ENCODE assay signal across 13 mouse cellular contexts in genomic region chr11:87688478-87689203, GRCm38 (mm10). TPM values are rescaled to one million over a fixed set of nuclear protein-coding genes. Genes with fewer than 3 reads are reported as not detected.
DNase-seq lines count a peak whose midpoint lies in the region; ATAC-seq and TF ChIP-seq lines count a peak whose summit lies in the region.
"Had no signal": no experiment of that assay in that cellular context is flagged by ENCODE, and none has a peak within 500 bp of the region (broad histone marks: within the 10 kb centered on the region; RNA-seq: fewer than 3 reads in every experiment).

No protein-coding gene starts in this region.

- TF ChIP-seq POLR2A in CH12.LX (IDR thresholded peaks at IDR 0.05; ENCODE audit: low read depth, low read length) = 0 out of 2 replicates have a peak, but pooled peaks have one; percentile 26

- 0 out of 2 replicates have a peak overlapping the region, but pooled peaks have one; percentile 0 for H3K27ac ChIP-seq in limb, embryonic 13.5 days
- H3K27ac ChIP-seq in limb, embryonic 10.5 days = no peak overlapping the region
- H3K27ac ChIP-seq in CH12.LX (ENCODE audit: insufficient read depth, low read depth) = peak overlapping the region; percentile 92; the same call in 1 of the 2 replicates
- H3K27ac ChIP-seq in liver, embryonic 12.5 days = peak overlapping the region; percentile 45; the same call in 1 of the 2 replicates
- H3K27ac ChIP-seq: hindbrain, embryonic 10.5 days; liver, embryonic 14.5 days had no signal

- 70% methylated on average over 11 of the region's 11 CpGs for WGBS in limb, embryonic 13.5 days
- 75% methylated on average over 11 of the region's 11 CpGs for WGBS in limb, embryonic 10.5 days
- WGBS in liver, embryonic 12.5 days (ENCODE audit: insufficient replicate concordance) = 75% methylated on average over 11 of the region's 11 CpGs

- H3K79me2 ChIP-seq in CH12.LX (replicated peaks; ENCODE audit: control insufficient read depth, extremely low read depth, insufficient read depth, poor library complexity, severe bottlenecking) = peaks cover 89% of the 10 kb centered on the region

- in situ Hi-C loops in CH12.LX (cut with MboI; ENCODE audit: low pct_ligation_motif_present, low pct_unique_long_range_greater_than_20kb, low sequenced_read_pairs) = no loop called here

- TF ChIP-seq EP300 in CH12.LX (IDR thresholded peaks at IDR 0.05; ENCODE audit: low read length) = no peak

- no peak for TF ChIP-seq CTCF in CH12.LX (conservative IDR thresholded peaks at IDR 0.05 in 1 of 2, IDR thresholded peaks at IDR 0.05 in 1 of 2; ENCODE audit: low read depth in 2 of 2, low read length in 2 of 2)

- H3K9me3 ChIP-seq in limb, embryonic 13.5 days = no peaks in the 10 kb centered on the region
- no peaks in the 10 kb centered on the region for H3K9me3 ChIP-seq in limb, embryonic 10.5 days (replicated peaks)
- no peaks in the 10 kb centered on the region for H3K9me3 ChIP-seq in CH12.LX (replicated peaks; ENCODE audit: low read length)
- H3K9me3 ChIP-seq in liver, embryonic 12.5 days (replicated peaks) = no peaks in the 10 kb centered on the region
- H3K9me3 ChIP-seq: hindbrain, embryonic 10.5 days had no signal

- H3K4me1 ChIP-seq in limb, embryonic 13.5 days = peaks cover 28% of the 10 kb centered on the region
- peaks cover 11% of the 10 kb centered on the region for H3K4me1 ChIP-seq in limb, embryonic 10.5 days
- H3K4me1 ChIP-seq in CH12.LX (ENCODE audit: control insufficient read depth in 1 of 2, insufficient read depth in 2 of 2) = peaks cover 30 to 80% of the 10 kb centered on the region in 2 experiments
- H3K4me1 ChIP-seq in liver, embryonic 12.5 days = peaks cover 77% of the 10 kb centered on the region

- dilution Hi-C loops in CH12.LX (cut with MboI; ENCODE audit: extremely low pct_ligation_motif_present, extremely low pct_unique_long_range_greater_than_20kb, low sequenced_read_pairs) = no loop called here

- TF ChIP-seq RAD21 in CH12.LX (IDR thresholded peaks at IDR 0.05; ENCODE audit: low read depth, low read length) = no peak

- no peak overlapping the region for H3K4me3 ChIP-seq in limb, embryonic 13.5 days
- H3K4me3 ChIP-seq in limb, embryonic 10.5 days = no peak overlapping the region
- no peak overlapping the region for H3K4me3 ChIP-seq in CH12.LX (replicated peaks in 1 of 3; ENCODE audit: low read depth in 2 of 3, low read length in 2 of 3, poor library complexity in 1 of 3)
- no peak overlapping the region for H3K4me3 ChIP-seq in liver, embryonic 12.5 days
- H3K4me3 ChIP-seq: erythroblast, embryonic 14.5 days; hindbrain, embryonic 10.5 days had no signal

- H3K9ac ChIP-seq in limb, embryonic 13.5 days = no peak overlapping the region
- H3K9ac ChIP-seq in CH12.LX (ENCODE audit: insufficient read depth, low read depth) = peak overlapping the region; percentile 47
- H3K9ac ChIP-seq in liver, embryonic 12.5 days = 0 out of 2 replicates have a peak overlapping the region, but pooled peaks have one; percentile 6
- H3K9ac ChIP-seq: liver, embryonic 14.5 days had no signal

- no peaks in the 10 kb centered on the region for H3K36me3 ChIP-seq in limb, embryonic 13.5 days
- H3K36me3 ChIP-seq in limb, embryonic 10.5 days = no peaks in the 10 kb centered on the region
- H3K36me3 ChIP-seq in CH12.LX (replicated peaks in 1 of 2; ENCODE audit: control insufficient read depth in 1 of 2, insufficient read depth in 1 of 2, low read length in 1 of 2) = peaks cover 2 to 45% of the 10 kb centered on the region in 2 experiments
- H3K36me3 ChIP-seq in liver, embryonic 12.5 days = no peaks in the 10 kb centered on the region
- H3K36me3 ChIP-seq: hindbrain, embryonic 10.5 days had no signal

- DNase-seq in heart, adult 11 months = peak; percentile 63
- DNase-seq in heart, postnatal 36 days = no peak
- DNase-seq in limb, embryonic 10.5 days (ENCODE audit: low spot score) = no peak
- no peak for DNase-seq in CH12.LX (ENCODE audit: extremely low read depth)
- DNase-seq in left cerebral cortex, postnatal 10 days (ENCODE audit: extremely low spot score in 1 of 2, low spot score in 2 of 2) = no peak
- DNase-seq in left cerebral cortex, adult 8-10 months (ENCODE audit: low spot score in 2 of 2) = no peak
- DNase-seq: heart, adult 18-20 months; thymus, postnatal 4 days had no signal

- ATAC-seq in limb, embryonic 13.5 days (ENCODE audit: low FRiP score, low read depth) = no peak
- no peak for ATAC-seq in liver, embryonic 12.5 days

- no peak overlapping the region for H3K4me2 ChIP-seq in limb, embryonic 13.5 days (replicated peaks)
- H3K4me2 ChIP-seq in CH12.LX (ENCODE audit: insufficient read depth, low read depth, poor library complexity, severe bottlenecking) = peak overlapping the region; percentile 98
- peak overlapping the region; percentile 26 for H3K4me2 ChIP-seq in liver, embryonic 12.5 days

- intact Hi-C loops in heart, postnatal 36 days (cut with DNase I) = no loop called here
- intact Hi-C loops in left cerebral cortex, postnatal 10 days (cut with DNase I) = no loop called here

- no peaks in the 10 kb centered on the region for H3K27me3 ChIP-seq in limb, embryonic 13.5 days
- H3K27me3 ChIP-seq in limb, embryonic 10.5 days (ENCODE audit: low read depth, poor library complexity, severe bottlenecking) = 0 out of 2 replicates have a peak, but pooled peaks cover 3% of the 10 kb centered on the region
- H3K27me3 ChIP-seq in CH12.LX (replicated peaks) = no peaks in the 10 kb centered on the region
- no peaks in the 10 kb centered on the region for H3K27me3 ChIP-seq in liver, embryonic 12.5 days (replicated peaks)

TF ChIP-seq in CH12.LX, 34 proteins besides CTCF, POLR2A, EP300 and RAD21:
- TF ChIP-seq POLR2AphosphoS2 (IDR thresholded peaks at IDR 0.05; ENCODE audit: low read depth, low read length) = no peak
- TF ChIP-seq SMC3 (IDR thresholded peaks at IDR 0.05; ENCODE audit: low read depth, low read length) = no peak
- TF ChIP-seq JUND (conservative IDR thresholded peaks at IDR 0.05; ENCODE audit: low read depth, low read length) = no peak
- TF ChIP-seq MXI1 (IDR thresholded peaks at IDR 0.05; ENCODE audit: low read depth, low read length) = no peak
- no peak for TF ChIP-seq TCF12 (IDR thresholded peaks at IDR 0.05; ENCODE audit: low read depth, low read length)
- no peak for TF ChIP-seq CHD2 (IDR thresholded peaks at IDR 0.05; ENCODE audit: low read length)
- no peak for TF ChIP-seq NRF1 (IDR thresholded peaks at IDR 0.05; ENCODE audit: low read depth, low read length)
- peak; percentile 75 for TF ChIP-seq USF1 (IDR thresholded peaks at IDR 0.05; ENCODE audit: low read depth, low read length)
- TF ChIP-seq MAX (IDR thresholded peaks at IDR 0.05; ENCODE audit: low read length) = no peak
- TF ChIP-seq MAFK (IDR thresholded peaks at IDR 0.05; ENCODE audit: insufficient replicate concordance, low read length) = no peak
- no peak for TF ChIP-seq NELFE (IDR thresholded peaks at IDR 0.05; ENCODE audit: low read depth, low read length)
- TF ChIP-seq SIN3A (IDR thresholded peaks at IDR 0.05; ENCODE audit: low read length) = no peak
- TF ChIP-seq ZNF384 (IDR thresholded peaks at IDR 0.05; ENCODE audit: low read depth, low read length) = peak; percentile 66
- no peak for TF ChIP-seq MAZ (IDR thresholded peaks at IDR 0.05; ENCODE audit: low read depth, low read length)
- TF ChIP-seq KAT2A (IDR thresholded peaks at IDR 0.05; ENCODE audit: insufficient replicate concordance, low read length) = no peak
- TF ChIP-seq E2F4 (IDR thresholded peaks at IDR 0.05; ENCODE audit: insufficient replicate concordance, low read depth, low read length) = no peak
- no peak for TF ChIP-seq ZC3H11A (IDR thresholded peaks at IDR 0.05; ENCODE audit: low read depth, low read length)
- TF ChIP-seq BHLHE40 (IDR thresholded peaks at IDR 0.05; ENCODE audit: low read depth, low read length) = peak; percentile 67
- no peak for TF ChIP-seq JUN (IDR thresholded peaks at IDR 0.05; ENCODE audit: insufficient read depth, low read depth, low read length)
- peak; percentile 81 for TF ChIP-seq USF2 (conservative IDR thresholded peaks at IDR 0.05; ENCODE audit: low read depth, low read length)
- TF ChIP-seq UBTF (IDR thresholded peaks at IDR 0.05; ENCODE audit: low read depth, low read length) = no peak
- no peak for TF ChIP-seq IRF4 (IDR thresholded peaks at IDR 0.05; ENCODE audit: low read depth, low read length)

RNA-seq across cellular contexts. Expression of gene Rnf43, which starts 26.1 kb away (rescaled TPM):
- under 1 TPM; 0.24 to 0.47 TPM for total RNA-seq in heart, postnatal 36 days (2021)
- polyA plus RNA-seq in limb, embryonic 13.5 days (2015; fragmentation: Nextera tagmentation; extraction: Ambion mirVana) = 3.2 and 4.2 TPM in 2 replicates
- polyA plus RNA-seq in limb, embryonic 10.5 days (2016; fragmentation: Nextera tagmentation; extraction: Ambion mirVana) = 1.9 and 2.2 TPM in 2 replicates
- 23.8 and 27.7 TPM in 2 replicates for total RNA-seq in CH12.LX (2012; rRNA removed)
- total RNA-seq in CH12.LX (2014; rRNA removed) = 10.7 and 12.2 TPM in 2 replicates
- polyA plus RNA-seq in CH12.LX (2012; ENCODE audit: insufficient read length, low read depth) = 26.3 and 27.8 TPM in 2 replicates
- polyA plus RNA-seq in liver, embryonic 12.5 days (2016; fragmentation: Nextera tagmentation; extraction: Ambion mirVana) = 5.3 and 6.9 TPM in 2 replicates
- total RNA-seq in left cerebral cortex, postnatal 10 days (2021) = 1 to 10 TPM; 2.3 to 3.2 TPM
- total RNA-seq in left cerebral cortex, adult 8-10 months (2022) = 1 to 10 TPM; 2.9 to 7.7 (median 4.8) TPM

RNA-seq across cellular contexts. Expression of gene Supt4a, which starts 48.7 kb away (rescaled TPM):
- 10 to 100 TPM; 46.5 to 55.3 TPM for total RNA-seq in heart, postnatal 36 days (2021)
- 159 and 167 TPM in 2 replicates for polyA plus RNA-seq in limb, embryonic 13.5 days (2015; fragmentation: Nextera tagmentation; extraction: Ambion mirVana)
- polyA plus RNA-seq in limb, embryonic 10.5 days (2016; fragmentation: Nextera tagmentation; extraction: Ambion mirVana) = 187 and 191 TPM in 2 replicates
- total RNA-seq in CH12.LX (2012; rRNA removed) (241 and 287 TPM in 2 replicates), CH12.LX (2014; rRNA removed) (251 and 256 TPM in 2 replicates)
- 220 and 229 TPM in 2 replicates for polyA plus RNA-seq in CH12.LX (2012; ENCODE audit: insufficient read length, low read depth)
- 207 and 209 TPM in 2 replicates for polyA plus RNA-seq in liver, embryonic 12.5 days (2016; fragmentation: Nextera tagmentation; extraction: Ambion mirVana)
- 10 to 100 TPM; 48.5 to 57.1 TPM for total RNA-seq in left cerebral cortex, postnatal 10 days (2021)
- total RNA-seq in left cerebral cortex, adult 8-10 months (2022) = 10 to 100 TPM; 63.2 to 84.3 (median 76.2) TPM
